Mouse (Mus musculus) gastrocnemius, postnatal 10 days (tissue): ENCODE data around the gene Zbtb41. TPM values are rescaled to one million over a fixed set of nuclear protein-coding genes. Genes with fewer than 3 reads are reported as not detected.
"Not testable (repeated sequence)": the region's sequence is repeated elsewhere in the genome, so short reads cannot be mapped to it uniquely, and the experiment has no call there.

ENCODE experiments used
- DNase-seq: peaks from one replicate; pipeline ENCODE4 v3.0.0; 2021; ENCODE audit warnings: mixed read lengths
- long read RNA-seq, 2 experiments: library from polyadenylated mRNA; stranded (forward); transcript quantifications; one replicate each; pipeline ENCODE4 v2.0.0; 2021
- total RNA-seq, 2 experiments: library from RNA; stranded (reverse); gene quantifications; 2 replicates each; pipeline ENCODE4 v1.2.3; 2021

The Zbtb41 gene
- total RNA-seq = 10 to 100 TPM; 14.8 to 16.7 TPM
- long read RNA-seq, experiment 1, partial matches to known transcripts = 0 of 8 reads
- long read RNA-seq, experiment 1, other reads (novel, unspliced or antisense) = 8 of 8 reads
- long read RNA-seq, experiment 2, partial matches to known transcripts = 0 of 4 reads
- long read RNA-seq, experiment 2, other reads (novel, unspliced or antisense) = 4 of 4 reads

GRCm38 (mm10) chr1:139421875-139422791, at the start of gene Zbtb41:
TSS of gene Zbtb41 (plus strand) at chr1:139422288.
- peak; percentile 88 for DNase-seq

DNA sequence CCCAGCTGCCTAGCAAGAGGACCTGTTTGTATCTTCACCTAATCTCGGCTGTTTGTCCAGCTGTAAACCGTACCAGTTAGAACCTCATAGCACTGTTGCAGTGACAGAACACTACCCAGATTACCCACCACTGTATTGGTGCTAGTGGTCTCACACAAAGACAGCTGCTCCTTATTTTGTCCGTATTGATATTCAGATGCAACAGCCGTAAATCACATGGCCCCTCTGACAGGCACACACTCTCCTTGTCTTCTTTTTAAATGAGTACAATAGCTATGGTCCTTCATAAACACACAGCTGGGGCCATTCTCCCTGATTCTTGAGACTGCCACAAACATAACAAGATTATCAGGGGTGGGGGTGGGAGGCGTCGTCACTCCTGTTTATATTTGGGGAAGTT, 46.2 kb upstream of the Zbtb41 start:
- no peak for DNase-seq

DNA sequence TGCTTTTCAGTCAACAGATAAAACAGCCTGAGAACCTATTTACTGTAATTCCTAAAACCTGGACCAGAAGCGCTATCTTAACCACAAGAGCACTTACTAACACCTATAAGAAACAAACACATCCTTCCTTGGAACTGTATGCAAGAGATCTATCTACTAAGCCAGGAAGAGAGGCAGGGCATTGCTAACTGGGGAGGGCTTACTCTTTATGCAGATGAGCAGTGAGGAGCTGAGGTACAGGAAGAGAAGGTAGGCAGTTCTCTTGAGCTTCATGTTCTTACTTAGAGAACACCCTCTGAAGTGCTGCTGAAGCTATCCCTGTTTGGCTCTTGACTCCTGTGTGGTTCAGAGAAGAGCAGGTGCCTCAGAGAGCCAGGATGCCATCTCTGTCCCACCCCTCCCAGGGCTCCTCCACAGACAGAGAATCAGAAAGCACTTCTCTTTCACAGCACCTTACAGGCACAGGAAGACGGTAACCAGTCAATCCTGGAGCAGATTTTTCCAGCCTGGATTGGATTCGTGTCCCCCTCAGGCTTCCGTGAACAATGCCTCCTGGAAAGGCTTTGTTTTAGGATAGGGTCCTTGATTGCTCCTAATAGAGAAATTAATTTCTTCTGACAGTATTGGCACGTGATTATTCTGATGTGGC, 45.3 kb upstream of the Zbtb41 start, which contains the start of gene Crb1:
Crb1 (minus strand) TSS at position 463 of the 649 bp plus-strand sequence.
- DNase-seq = no peak

DNA sequence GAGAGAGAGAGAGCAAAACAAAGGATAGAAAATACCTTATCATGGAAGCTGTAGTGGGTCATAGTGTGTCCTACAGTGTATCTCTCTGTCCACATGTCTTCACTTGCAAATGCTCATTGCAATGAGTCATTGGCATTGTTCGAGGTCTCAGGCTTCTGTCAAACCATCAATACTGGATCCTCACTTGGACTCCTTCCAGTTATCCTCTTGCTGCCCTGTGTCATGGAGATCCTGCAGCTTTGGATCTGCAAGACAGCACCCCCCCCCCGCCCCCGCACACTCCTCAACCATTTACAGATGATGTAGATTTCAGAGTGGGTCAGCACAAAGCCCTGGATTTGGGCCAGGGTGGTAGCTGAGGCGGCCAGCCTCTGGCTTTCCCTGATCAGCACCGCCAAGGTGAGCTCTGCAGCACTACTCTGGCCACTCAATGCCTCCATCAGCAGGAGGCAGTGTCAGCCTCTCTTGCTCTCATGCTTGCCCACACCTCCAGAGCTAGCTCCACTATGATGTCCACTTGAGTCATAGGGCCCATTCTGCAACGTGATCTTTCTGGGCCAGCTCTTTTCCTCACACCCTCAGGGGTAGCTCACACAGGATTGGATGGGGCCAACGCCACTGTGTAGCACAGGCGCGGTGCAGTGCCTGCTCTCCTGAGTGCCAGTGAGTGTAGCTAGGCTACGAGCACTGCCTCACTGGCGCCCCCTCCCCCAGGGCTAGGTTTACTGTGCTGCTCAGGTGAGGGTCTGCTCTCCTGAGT, 43.0 kb upstream of the Zbtb41 start:
- no peak for DNase-seq

GRCm38 (mm10) chr1:139379621-139379984, 42.5 kb upstream of the Zbtb41 start:
- DNase-seq = no peak

GRCm38 (mm10) chr1:139391747-139392146, 30.3 kb upstream of the Zbtb41 start:
- no peak for DNase-seq

GRCm38 (mm10) chr1:139396589-139396988, 25.5 kb upstream of the Zbtb41 start:
- no peak for DNase-seq

GRCm38 (mm10) chr1:139405766-139406165, 16.3 kb upstream of the Zbtb41 start:
- no peak for DNase-seq

DNA sequence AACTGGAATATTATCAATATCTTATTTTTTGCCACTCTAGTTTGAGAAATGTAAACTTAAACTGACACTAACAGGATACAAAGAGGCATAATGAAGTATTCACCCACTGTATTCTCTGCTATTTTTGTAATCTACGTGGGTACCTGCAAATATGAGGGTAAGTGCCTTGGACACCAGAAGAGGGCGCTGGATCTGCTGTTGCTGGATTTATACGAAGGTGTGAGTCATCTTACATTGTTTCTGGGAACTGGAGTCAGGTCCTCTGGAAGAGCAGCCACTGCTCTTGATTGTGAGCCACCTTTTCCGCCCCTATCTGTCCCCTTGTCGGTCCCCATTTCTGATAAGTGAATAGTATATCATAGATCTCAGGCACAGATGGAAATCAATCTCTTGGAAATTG, 14.4 kb upstream of the Zbtb41 start:
- DNase-seq = no peak

- not testable (repeated sequence) for DNase-seq
These were observed 9.7 kb upstream of the Zbtb41 start for GRCm38 (mm10) chr1:139412365-139412764.

GRCm38 (mm10) chr1:139413465-139413864, 8.6 kb upstream of the Zbtb41 start:
- DNase-seq = no peak

DNA sequence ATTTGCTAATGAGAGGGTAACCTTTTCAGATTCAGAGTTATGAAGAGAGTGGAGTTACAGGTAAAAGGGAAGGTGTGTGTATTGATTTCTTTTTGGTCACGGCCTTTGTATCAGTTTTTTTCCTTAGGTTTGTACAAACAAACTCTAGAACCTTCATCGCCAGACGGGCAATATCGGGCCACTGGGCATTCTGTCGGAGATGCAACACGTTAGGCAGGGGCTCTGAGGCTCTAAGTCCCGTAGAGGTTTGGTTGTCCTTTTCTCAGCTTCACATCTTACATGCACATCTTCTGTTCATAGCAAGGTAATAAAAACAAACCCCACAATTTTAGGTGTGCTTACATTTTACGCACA, 590 bp upstream of the Zbtb41 start:
- no peak for DNase-seq

DNA sequence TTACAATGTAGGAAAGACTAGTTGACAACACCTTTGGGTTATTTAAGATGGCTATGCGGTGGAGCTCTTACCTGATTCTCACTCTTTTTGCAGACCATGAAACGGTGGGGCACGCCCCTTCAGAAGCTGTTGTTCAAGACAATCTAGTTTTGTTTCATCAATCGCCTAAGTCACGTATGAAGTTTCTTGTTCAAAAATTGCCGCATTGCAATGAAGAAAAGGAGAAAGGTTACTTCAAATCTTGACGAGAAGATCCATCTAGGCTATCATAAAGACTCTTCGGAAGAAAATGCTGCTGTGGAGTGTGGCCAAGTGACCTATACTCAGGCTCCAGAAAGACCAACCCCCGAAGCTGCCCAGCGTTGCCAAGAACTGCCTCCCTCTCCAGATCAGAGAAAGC, 853 bp downstream of the Zbtb41 start:
- no peak for DNase-seq

DNA sequence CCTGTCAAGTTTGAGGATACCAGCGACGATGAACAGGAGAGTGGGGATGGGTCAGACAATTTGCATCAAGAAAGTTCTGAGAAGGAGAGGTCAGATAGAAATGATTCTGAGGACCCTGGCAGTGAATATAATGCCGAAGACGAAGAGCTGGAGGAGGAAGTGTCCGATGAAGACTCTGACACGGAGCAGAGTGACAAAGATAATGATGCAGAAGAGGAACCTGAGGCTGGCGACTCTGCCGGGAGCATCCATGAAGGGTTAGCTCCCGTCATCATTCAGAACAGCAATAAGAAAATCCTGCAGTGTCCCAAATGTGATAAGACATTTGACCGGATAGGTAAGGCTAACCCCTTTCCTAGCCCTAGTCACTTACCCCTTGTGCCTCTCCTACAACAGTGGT, 1.8 kb downstream of the Zbtb41 start:
- no peak for DNase-seq

GRCm38 (mm10) chr1:139425006-139425405, 2.9 kb downstream of the Zbtb41 start:
- DNase-seq = no peak

DNA sequence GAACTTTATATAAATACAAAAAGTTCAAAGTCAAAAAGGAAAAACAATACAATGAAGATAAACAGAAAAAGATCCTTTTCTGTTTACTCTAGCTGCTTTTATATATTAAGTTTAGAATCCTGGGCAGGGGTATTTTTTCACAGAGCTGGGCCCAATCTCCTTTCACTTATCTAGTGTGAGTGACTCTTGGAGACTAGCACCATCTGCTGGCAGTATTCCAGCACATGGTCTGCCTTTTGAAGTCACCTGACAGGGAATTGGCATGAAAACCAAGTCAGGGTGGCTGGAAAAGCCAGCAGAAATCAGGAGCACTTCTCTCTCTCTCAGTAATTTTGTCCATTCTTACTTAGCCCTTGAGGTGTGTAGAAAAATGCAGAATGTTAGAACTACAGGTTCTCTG, 16.3 kb downstream of the Zbtb41 start:
- no peak for DNase-seq

DNA sequence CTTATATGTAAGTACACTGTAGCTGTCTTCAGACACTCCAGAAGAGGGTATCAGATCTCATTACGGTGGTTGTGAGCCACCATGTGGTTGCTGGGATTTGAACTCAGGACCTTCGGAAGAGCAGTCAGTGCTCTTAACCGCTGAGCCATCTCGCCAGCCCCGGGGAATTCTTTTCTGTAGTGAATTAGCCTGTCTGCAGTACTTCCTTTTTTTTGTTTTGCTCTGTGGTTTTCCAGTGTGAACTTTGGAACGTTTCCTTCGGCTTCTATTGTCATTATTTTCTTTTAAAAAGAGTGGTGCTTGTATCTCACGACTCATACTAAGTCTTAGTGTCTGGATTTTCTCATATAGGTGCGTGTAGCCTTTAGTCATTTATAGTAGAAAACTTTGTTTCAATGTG, 21.0 kb downstream of the Zbtb41 start:
- DNase-seq = not testable (repeated sequence)

- DNase-seq = peak; percentile 83
These were observed 32.5 kb downstream of the Zbtb41 start, which contains the start of gene Aspm for GRCm38 (mm10) chr1:139454340-139455225. TSS of gene Aspm (plus strand) at chr1:139454772.

DNA sequence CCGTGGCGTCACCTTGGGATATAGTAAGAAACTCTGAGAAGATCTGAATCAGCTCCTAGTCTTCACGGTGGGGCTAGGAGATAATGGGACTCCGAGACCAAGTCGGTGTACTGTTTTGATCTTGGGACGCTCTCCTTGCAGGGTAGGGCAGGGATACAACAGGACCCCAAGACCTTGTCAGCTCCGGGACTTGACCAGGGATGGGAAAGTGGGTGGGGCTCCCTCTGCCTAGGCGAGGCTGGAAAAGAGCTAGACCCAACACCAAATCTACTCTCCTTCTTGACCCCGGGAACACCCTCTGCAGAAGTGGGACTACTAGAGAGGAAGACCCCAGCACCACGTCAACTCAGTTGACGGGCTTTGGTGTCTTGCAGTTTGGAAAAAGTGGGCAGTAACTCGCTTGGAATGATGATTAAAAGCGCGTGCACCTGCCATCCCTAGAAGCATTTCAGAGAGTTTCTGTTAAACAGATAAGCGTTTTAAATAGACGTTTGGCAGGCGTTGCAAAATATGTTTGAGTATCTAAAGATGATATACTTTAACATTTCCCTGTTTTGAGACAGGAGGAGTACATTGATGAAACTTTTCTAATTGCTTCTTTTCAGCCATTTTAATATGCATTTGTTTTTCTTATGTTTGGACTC, 33.3 kb downstream of the Zbtb41 start:
- no peak for DNase-seq

DNA sequence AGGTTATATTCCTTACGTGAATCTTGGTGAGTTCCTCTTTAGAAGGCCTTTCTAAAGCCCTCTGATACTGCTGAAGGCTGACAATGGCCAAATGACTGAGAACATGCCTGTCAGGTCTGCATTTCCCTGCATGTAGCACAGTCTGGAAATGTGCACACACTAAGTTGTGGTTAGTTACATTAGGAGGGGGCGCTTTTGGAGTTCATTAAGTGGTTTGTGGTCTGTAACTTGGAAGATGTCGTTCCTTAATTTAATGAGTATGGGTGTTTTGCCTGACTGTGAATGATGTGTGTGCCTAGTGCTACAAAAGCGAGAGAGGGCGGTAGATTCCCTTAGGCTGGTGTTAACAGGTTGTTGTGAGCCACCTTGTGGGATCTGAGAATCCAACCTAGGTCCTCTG, 38.7 kb downstream of the Zbtb41 start:
- no peak for DNase-seq

DNA sequence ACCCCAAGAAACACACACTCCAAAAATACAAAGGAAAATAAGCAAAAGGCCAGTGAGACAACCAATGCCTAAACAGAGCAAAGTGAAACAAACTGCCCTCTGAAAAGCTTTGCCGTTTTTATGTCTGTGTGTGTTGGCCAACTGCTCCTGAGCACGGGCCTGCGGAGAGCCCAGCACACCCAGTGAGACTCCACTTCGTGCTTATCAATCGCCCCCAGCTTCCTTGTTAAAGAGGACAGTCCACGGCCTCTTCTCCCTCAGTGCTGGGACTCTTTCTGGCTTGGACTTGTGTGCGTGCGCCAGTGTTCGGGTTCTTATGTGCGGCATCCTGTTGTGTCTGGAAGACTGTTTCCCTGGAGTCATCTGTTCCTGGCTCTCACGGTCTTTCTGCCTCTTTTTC, 43.8 kb downstream of the Zbtb41 start:
- no peak for DNase-seq
